12 mouse cellular contexts compared by ENCODE assay signal in the genomic region with DNA sequence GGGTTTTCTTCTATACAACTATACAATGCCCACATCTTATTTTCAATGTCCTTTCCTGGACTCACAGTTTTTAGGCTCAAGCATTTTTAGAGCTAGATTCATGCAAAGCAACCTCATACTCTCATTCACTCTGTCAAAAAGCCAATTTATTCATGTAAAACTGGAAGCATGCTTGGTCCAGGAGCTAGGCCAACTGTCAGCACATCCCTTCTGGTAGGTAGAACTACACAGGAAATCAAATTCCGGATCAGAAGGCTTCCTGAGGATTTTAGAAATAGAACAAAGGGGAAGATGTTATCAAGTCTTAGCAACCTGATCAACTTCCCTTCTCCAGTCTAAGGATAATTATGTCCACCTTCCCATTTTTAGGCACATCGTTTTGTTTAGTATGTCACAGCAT.
DNase-seq lines count a peak whose midpoint lies in the region; ATAC-seq lines count a peak whose summit lies in the region.
"Had no signal": no experiment of that assay in that cellular context is flagged by ENCODE, and none has a peak within 500 bp of the region (broad histone marks: within the 10 kb centered on the region; RNA-seq: fewer than 3 reads in every experiment).

No protein-coding gene starts in this region.

- peak; percentile 78 for ATAC-seq in cerebellum, adult (ENCODE audit: insufficient number of reproducible peaks, low FRiP score, low TSS enrichment)
- ATAC-seq: Patski had no signal

- no peak for DNase-seq in cerebellum, postnatal 4 days (ENCODE audit: low spot score in 2 of 2)
- peak; percentile 50 for DNase-seq in kidney, adult 9 months
- no peak for DNase-seq in kidney, adult 18-20 months
- peak; percentile 5 for DNase-seq in 416B (ENCODE audit: low read depth)
- peak; percentile 85 for DNase-seq in cerebellum, adult 9-11 months
- no peak for DNase-seq in urinary bladder, postnatal 36 days (ENCODE audit: low spot score in 2 of 2)
- no peak for DNase-seq in layer of hippocampus, postnatal 25 days (ENCODE audit: extremely low spot score in 1 of 2, low spot score in 1 of 2)
- DNase-seq: heart, postnatal 10 days; liver, embryonic 13.5 days; lung, postnatal 14 days had no signal

Comparison
In these comparisons a context has a peak if more than half of its experiments do, and no peak if none do; other contexts are left out.
1. DNase-seq: peak in kidney, adult 9 months (single experiment), 416B (single experiment) and cerebellum, adult 9-11 months (single experiment); none in cerebellum, postnatal 4 days (0 of 2), kidney, adult 18-20 months (single experiment), urinary bladder, postnatal 36 days (0 of 2) and layer of hippocampus, postnatal 25 days (0 of 2).